Comparison of ENCODE assay signal across 19 mouse cellular contexts in genomic region chr8:87128593-87128992, GRCm38 (mm10).
A peak's percentile ranks its signal among the peaks of the same experiment; 100 is the strongest.
DNase-seq lines count a peak whose midpoint lies in the region; ATAC-seq and TF ChIP-seq lines count a peak whose summit lies in the region.
"Had no signal": no experiment of that assay in that cellular context is flagged by ENCODE, and none has a peak within 500 bp of the region (broad histone marks: within the 10 kb centered on the region; RNA-seq: fewer than 3 reads in every experiment).

No protein-coding gene starts in this region.

- no peaks in the 10 kb centered on the region for H3K9me3 ChIP-seq in hindbrain, postnatal 0 days (ENCODE audit: low read length)
- H3K9me3 ChIP-seq in hindbrain, embryonic 14.5 days (ENCODE audit: control insufficient read depth, low read length), result no peaks in the 10 kb centered on the region
- H3K9me3 ChIP-seq in forebrain, embryonic 16.5 days (ENCODE audit: control insufficient read depth, low read length), result no peaks in the 10 kb centered on the region
- H3K9me3 ChIP-seq in intestine, postnatal 0 days (ENCODE audit: control insufficient read depth), result no peaks in the 10 kb centered on the region
- H3K9me3 ChIP-seq: embryonic facial prominence, embryonic 13.5 days; neural tube, embryonic 15.5 days had no signal

- H3K27ac ChIP-seq in hindbrain, postnatal 0 days, result no peak overlapping the region
- H3K27ac ChIP-seq in hindbrain, embryonic 14.5 days, result no peak overlapping the region
- H3K27ac ChIP-seq in forebrain, embryonic 16.5 days (ENCODE audit: low read length), result peak overlapping the region; percentile 23; the same call in 1 of the 2 replicates
- H3K27ac ChIP-seq in intestine, postnatal 0 days (ENCODE audit: low read depth, low read length), result no peak overlapping the region
- H3K27ac ChIP-seq: embryonic facial prominence, embryonic 13.5 days; heart, adult 2 months; limb, embryonic 12.5 days; macrophage; neural tube, embryonic 15.5 days had no signal

- peak; percentile 70; the same call in 1 of the 2 replicates for ATAC-seq in hindbrain, postnatal 0 days
- ATAC-seq in hindbrain, embryonic 14.5 days (ENCODE audit: low FRiP score), result no peak
- ATAC-seq in forebrain, embryonic 16.5 days, result peak; percentile 50
- no peak for ATAC-seq in intestine, postnatal 0 days
- ATAC-seq: CD4-positive, CD25-positive, alpha-beta regulatory T cell, adult 4 months; intestine, embryonic 16.5 days had no signal

- H3K4me3 ChIP-seq in hindbrain, postnatal 0 days (ENCODE audit: low read length), result no peak overlapping the region
- no peak overlapping the region for H3K4me3 ChIP-seq in hindbrain, embryonic 14.5 days (replicated peaks; ENCODE audit: low read length)
- no peak overlapping the region for H3K4me3 ChIP-seq in forebrain, embryonic 16.5 days (replicated peaks; ENCODE audit: low read length)
- no peak overlapping the region for H3K4me3 ChIP-seq in intestine, postnatal 0 days (ENCODE audit: low read depth, low read length)
- H3K4me3 ChIP-seq: embryonic facial prominence, embryonic 13.5 days; heart, adult 2 months; limb, embryonic 12.5 days; neural tube, embryonic 15.5 days had no signal

- no peaks in the 10 kb centered on the region for H3K4me1 ChIP-seq in hindbrain, postnatal 0 days (ENCODE audit: insufficient read depth, low read length)
- H3K4me1 ChIP-seq in hindbrain, embryonic 14.5 days (replicated peaks; ENCODE audit: control insufficient read depth, insufficient read depth, low read length), result peaks cover 4% of the 10 kb centered on the region; the same call in 1 of the 2 replicates
- H3K4me1 ChIP-seq in forebrain, embryonic 16.5 days (replicated peaks; ENCODE audit: control insufficient read depth, insufficient read depth, low read length), result peaks cover 3% of the 10 kb centered on the region; the same call in 1 of the 2 replicates
- H3K4me1 ChIP-seq in intestine, postnatal 0 days (replicated peaks; ENCODE audit: control insufficient read depth, insufficient read depth, low read length), result no peaks in the 10 kb centered on the region

- H3K9ac ChIP-seq in hindbrain, postnatal 0 days (replicated peaks; ENCODE audit: low read length), result no peak overlapping the region
- H3K9ac ChIP-seq in hindbrain, embryonic 14.5 days, result no peak overlapping the region
- H3K9ac ChIP-seq in forebrain, embryonic 16.5 days (replicated peaks; ENCODE audit: low read depth, low read length), result no peak overlapping the region
- no peak overlapping the region for H3K9ac ChIP-seq in intestine, postnatal 0 days (ENCODE audit: low read depth, low read length)
- H3K9ac ChIP-seq: embryonic facial prominence, embryonic 13.5 days; limb, embryonic 12.5 days; neural tube, embryonic 15.5 days had no signal

- H3K4me2 ChIP-seq in hindbrain, postnatal 0 days (ENCODE audit: low read depth, low read length), result no peak overlapping the region
- H3K4me2 ChIP-seq in hindbrain, embryonic 14.5 days (replicated peaks), result no peak overlapping the region
- H3K4me2 ChIP-seq in forebrain, embryonic 16.5 days (ENCODE audit: low read length), result no peak overlapping the region
- no peak overlapping the region for H3K4me2 ChIP-seq in intestine, postnatal 0 days (replicated peaks; ENCODE audit: low read depth)
- H3K4me2 ChIP-seq: embryonic facial prominence, embryonic 13.5 days; limb, embryonic 12.5 days; neural tube, embryonic 15.5 days had no signal

- no peaks in the 10 kb centered on the region for H3K27me3 ChIP-seq in hindbrain, postnatal 0 days (ENCODE audit: insufficient read depth, low read length)
- no peaks in the 10 kb centered on the region for H3K27me3 ChIP-seq in hindbrain, embryonic 14.5 days (ENCODE audit: control insufficient read depth, insufficient read depth, low read length)
- H3K27me3 ChIP-seq in forebrain, embryonic 16.5 days (replicated peaks; ENCODE audit: control insufficient read depth, insufficient read depth, low read length), result no peaks in the 10 kb centered on the region
- no peaks in the 10 kb centered on the region for H3K27me3 ChIP-seq in intestine, postnatal 0 days (replicated peaks; ENCODE audit: control insufficient read depth, insufficient read depth, low read length)
- H3K27me3 ChIP-seq: embryonic facial prominence, embryonic 13.5 days; neural tube, embryonic 15.5 days had no signal

- no peaks in the 10 kb centered on the region for H3K36me3 ChIP-seq in hindbrain, postnatal 0 days (ENCODE audit: insufficient read depth, low read length)
- no peaks in the 10 kb centered on the region for H3K36me3 ChIP-seq in hindbrain, embryonic 14.5 days (replicated peaks; ENCODE audit: control insufficient read depth, insufficient read depth)
- no peaks in the 10 kb centered on the region for H3K36me3 ChIP-seq in forebrain, embryonic 16.5 days (ENCODE audit: control insufficient read depth, insufficient read depth)
- no peaks in the 10 kb centered on the region for H3K36me3 ChIP-seq in intestine, postnatal 0 days (ENCODE audit: control insufficient read depth, insufficient read depth)
- H3K36me3 ChIP-seq: embryonic facial prominence, embryonic 13.5 days; limb, embryonic 12.5 days; neural tube, embryonic 15.5 days had no signal

- no peak for TF ChIP-seq CTCF in hindbrain, postnatal 0 days (IDR thresholded peaks at IDR 0.05; ENCODE audit: low read depth)
- no peak for TF ChIP-seq CTCF in intestine, postnatal 0 days (IDR thresholded peaks at IDR 0.05; ENCODE audit: low read depth)

- peak; percentile 76 for DNase-seq in hindbrain, postnatal 0 days (ENCODE audit: low spot score)
- no peak for DNase-seq in hindbrain, embryonic 14.5 days (ENCODE audit: low spot score)
- peak; percentile 85 to 89 for DNase-seq in cerebellum, adult 18-20 months
- peak; percentile 29 for DNase-seq in right cerebral cortex, postnatal 14 days
- DNase-seq in lung, postnatal 4 days, result no peak
- DNase-seq in thymus, postnatal 14 days, result no peak
- DNase-seq: adrenal gland, postnatal 25 days; heart, adult 2 months; heart, postnatal 10 days; kidney, postnatal 36 days; thymus, postnatal 36 days had no signal

- WGBS in hindbrain, postnatal 0 days, result 36% methylated on average over 4 of the region's 4 CpGs
- WGBS in hindbrain, embryonic 14.5 days, result 33% methylated on average over 4 of the region's 4 CpGs
- WGBS in forebrain, embryonic 16.5 days, result 46% methylated on average over 4 of the region's 4 CpGs
- 83% methylated on average over 4 of the region's 4 CpGs for WGBS in intestine, postnatal 0 days

Comparison
In these comparisons a context has a peak if more than half of its experiments do, and no peak if none do; other contexts are left out.
1. ATAC-seq: peak in hindbrain, postnatal 0 days (single experiment) and forebrain, embryonic 16.5 days (single experiment); none in hindbrain, embryonic 14.5 days (single experiment) and intestine, postnatal 0 days (single experiment).
2. DNase-seq: peak in hindbrain, postnatal 0 days (single experiment), cerebellum, adult 18-20 months (2 of 2) and right cerebral cortex, postnatal 14 days (single experiment); none in hindbrain, embryonic 14.5 days (single experiment), lung, postnatal 4 days (0 of 2) and thymus, postnatal 14 days (single experiment).